Mouse (Mus musculus) olfactory bulb, adult 2 months (tissue): Measurements from ENCODE around the gene Fars2.

Experiments
- CTCF ChIP-seq: fragments of 200-500 bp; IDR thresholded peaks from 2 replicates; pipeline ENCODE4 v1.5.1; 2012; ENCODE audit warnings: low read depth, mild to moderate bottlenecking, low read length, moderate library complexity; ENCODE audit not compliant: insufficient read depth
- POLR2A ChIP-seq: fragments of 200-500 bp; IDR thresholded peaks from 2 replicates; pipeline ENCODE4 v1.6.1; 2012; ENCODE audit warnings: mild to moderate bottlenecking, low read depth, low read length, moderate library complexity; ENCODE audit not compliant: insufficient read depth

DNA sequence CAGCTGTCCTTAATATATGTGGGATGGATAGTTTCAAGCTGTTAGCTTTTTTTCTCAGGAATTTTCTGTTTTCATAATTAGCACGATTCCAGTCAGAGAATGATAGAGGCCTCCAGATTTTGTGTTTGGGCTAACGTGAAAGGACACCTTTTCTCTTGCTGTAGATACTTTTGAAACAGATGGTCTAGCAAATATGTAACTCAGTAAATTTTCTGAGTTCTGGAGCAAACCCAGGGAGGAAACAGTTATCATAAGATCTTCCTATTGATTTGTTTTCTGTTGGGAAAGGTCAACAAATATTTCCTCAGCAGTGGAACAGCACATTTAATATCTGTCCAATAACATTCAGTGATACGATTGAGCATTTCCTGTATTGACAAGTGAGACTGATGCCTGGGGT lies 209.3 kb downstream of the Fars2 start:
- TF ChIP-seq CTCF, result no peak
- no peak for TF ChIP-seq POLR2A
